Mouse (Mus musculus) midbrain, embryonic 12.5 days (tissue): ENCODE measurements around the gene Cdk15. TPM values are rescaled to one million over a fixed set of nuclear protein-coding genes. Genes with fewer than 3 reads are reported as not detected.

Experiments
- ATAC-seq: fragments of 200-750 bp; cut with Nextera tagmentation; 2 replicates; pipeline ENCODE4 v1.8.0; 2017; ENCODE audit warnings: low read depth, moderate TSS enrichment, moderate library complexity; ENCODE audit not compliant: low FRiP score
- H3K27ac ChIP-seq: fragments of 300-500 bp; sonication (generic); replicated peaks from 2 replicates; pipeline ENCODE4 v1.5.1; 2016; ENCODE audit warnings: mild to moderate bottlenecking
- H3K27me3 ChIP-seq: fragments of 300-500 bp; sonication (generic); 2 replicates; pipeline ENCODE4 v1.6.1; 2016; ENCODE audit warnings: mild to moderate bottlenecking
- H3K36me3 ChIP-seq: fragments of 300-500 bp; sonication (generic); 2 replicates; pipeline ENCODE4 v1.6.1; 2016
- H3K4me1 ChIP-seq: fragments of 300-500 bp; sonication (generic); 2 replicates; pipeline ENCODE4 v1.6.1; 2016
- H3K4me2 ChIP-seq: fragments of 300-500 bp; sonication (generic); replicated peaks from 2 replicates; pipeline ENCODE4 v1.6.1; 2016; ENCODE audit warnings: mild to moderate bottlenecking, moderate library complexity
- H3K4me3 ChIP-seq: fragments of 300-500 bp; sonication (generic); 2 replicates; pipeline ENCODE4 v1.5.1; 2016; ENCODE audit warnings: mild to moderate bottlenecking
- H3K9ac ChIP-seq: fragments of 300-500 bp; sonication (generic); replicated peaks from 2 replicates; pipeline ENCODE4 v1.6.1; 2016; ENCODE audit warnings: mild to moderate bottlenecking, moderate library complexity
- H3K9me3 ChIP-seq: fragments of 300-500 bp; sonication (generic); 2 replicates; pipeline ENCODE4 v1.6.1; 2016; ENCODE audit warnings: mild to moderate bottlenecking
- WGBS: fragments of 180-500 bp; shearing (Covaris S2); methylation state at CpG from one replicate; pipeline ENCODE4 v1.1.7; 2016; 5-methylcytosine and 5-hydroxymethylcytosine counted together
- polyA plus RNA-seq: library from polyadenylated mRNA; unstranded; fragments of >200 nt; fragmentation: Nextera tagmentation; extraction: Ambion mirVana; gene quantifications from 2 replicates; pipeline ENCODE4 v1.2.1, GENCODE M21; 2016

The Cdk15 gene
- polyA plus RNA-seq, 1 experiment from 2014 or later: 0.28 TPM

DNA sequence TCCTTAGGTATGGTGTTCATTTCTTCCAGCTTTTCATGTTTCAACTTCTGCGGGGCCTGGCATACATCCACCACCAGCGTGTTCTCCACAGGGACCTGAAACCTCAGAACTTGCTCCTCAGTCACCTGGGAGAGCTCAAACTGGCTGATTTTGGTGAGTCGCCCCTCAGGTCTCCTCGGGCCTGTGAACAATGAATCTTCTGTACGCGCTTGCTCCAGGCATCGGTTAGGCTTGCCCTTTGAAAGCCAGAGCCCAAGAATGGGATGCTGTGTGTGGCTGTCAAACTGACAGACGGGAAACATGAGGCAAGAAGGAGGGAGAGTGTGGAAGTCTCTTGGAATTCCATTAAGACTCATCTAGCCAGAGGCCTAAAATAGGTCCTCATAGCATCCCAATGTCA lies 31.0 kb downstream of the Cdk15 start:
- Histone ChIP-seq H3K4me3 (no peak overlapping the region), H3K27ac (no peak overlapping the region), H3K36me3 (no peaks in the 10 kb centered on the region), H3K4me1 (no peaks in the 10 kb centered on the region), H3K4me2 (no peak overlapping the region), H3K27me3 (no peaks in the 10 kb centered on the region), H3K9ac (no peak overlapping the region), H3K9me3 (no peaks in the 10 kb centered on the region)
- no peak for ATAC-seq
- 71% methylated on average over 8 of the region's 8 CpGs for WGBS

- 54% methylated on average over 2 of the region's 2 CpGs for WGBS
- H3K27ac ChIP-seq: no peak overlapping the region
- H3K4me3 ChIP-seq: no peak overlapping the region
- no peak overlapping the region for H3K9ac ChIP-seq
- H3K27me3 ChIP-seq: no peaks in the 10 kb centered on the region
- no peak overlapping the region for H3K4me2 ChIP-seq
- no peak for ATAC-seq
- no peaks in the 10 kb centered on the region for H3K36me3 ChIP-seq
- no peaks in the 10 kb centered on the region for H3K4me1 ChIP-seq
- no peaks in the 10 kb centered on the region for H3K9me3 ChIP-seq
Measured at GRCm38 (mm10) chr1:59291652-59292051, 34.9 kb downstream of the Cdk15 start.

- Histone ChIP-seq H3K36me3 (no peaks in the 10 kb centered on the region), H3K4me1 (no peaks in the 10 kb centered on the region), H3K9me3 (no peaks in the 10 kb centered on the region), H3K27me3 (no peaks in the 10 kb centered on the region), H3K4me3 (no peak overlapping the region), H3K27ac (no peak overlapping the region), H3K4me2 (no peak overlapping the region), H3K9ac (no peak overlapping the region)
- no peak for ATAC-seq
- 73% methylated on average over 1 of the region's 1 CpGs for WGBS
Measured at GRCm38 (mm10) chr1:59295769-59296168, 39.1 kb downstream of the Cdk15 start.

DNA sequence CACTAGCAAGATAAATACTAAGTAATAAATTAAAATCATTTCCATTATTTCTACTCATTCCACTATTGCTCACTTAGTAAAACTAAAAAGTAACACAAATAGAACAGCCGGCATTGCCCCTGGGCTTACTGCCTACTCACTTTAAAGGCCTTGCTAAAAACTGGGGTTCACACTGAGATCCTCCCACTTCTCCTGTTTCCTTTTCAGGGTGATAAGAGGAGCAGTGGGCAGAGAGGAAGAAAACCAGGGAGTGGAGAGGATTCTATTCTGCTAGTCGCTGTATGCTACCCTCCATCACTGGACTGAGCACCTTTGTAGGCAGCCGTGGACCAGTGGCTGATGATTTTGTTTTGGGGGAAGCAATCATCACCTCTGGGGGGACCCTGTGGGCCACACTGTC lies 40.5 kb downstream of the Cdk15 start:
- Histone ChIP-seq H3K9ac (no peak overlapping the region), H3K27ac (no peak overlapping the region), H3K9me3 (no peaks in the 10 kb centered on the region), H3K4me1 (no peaks in the 10 kb centered on the region), H3K4me2 (no peak overlapping the region), H3K27me3 (no peaks in the 10 kb centered on the region), H3K36me3 (no peaks in the 10 kb centered on the region), H3K4me3 (no peak overlapping the region)
- ATAC-seq: no peak
- 79% methylated on average over 3 of the region's 3 CpGs for WGBS

DNA sequence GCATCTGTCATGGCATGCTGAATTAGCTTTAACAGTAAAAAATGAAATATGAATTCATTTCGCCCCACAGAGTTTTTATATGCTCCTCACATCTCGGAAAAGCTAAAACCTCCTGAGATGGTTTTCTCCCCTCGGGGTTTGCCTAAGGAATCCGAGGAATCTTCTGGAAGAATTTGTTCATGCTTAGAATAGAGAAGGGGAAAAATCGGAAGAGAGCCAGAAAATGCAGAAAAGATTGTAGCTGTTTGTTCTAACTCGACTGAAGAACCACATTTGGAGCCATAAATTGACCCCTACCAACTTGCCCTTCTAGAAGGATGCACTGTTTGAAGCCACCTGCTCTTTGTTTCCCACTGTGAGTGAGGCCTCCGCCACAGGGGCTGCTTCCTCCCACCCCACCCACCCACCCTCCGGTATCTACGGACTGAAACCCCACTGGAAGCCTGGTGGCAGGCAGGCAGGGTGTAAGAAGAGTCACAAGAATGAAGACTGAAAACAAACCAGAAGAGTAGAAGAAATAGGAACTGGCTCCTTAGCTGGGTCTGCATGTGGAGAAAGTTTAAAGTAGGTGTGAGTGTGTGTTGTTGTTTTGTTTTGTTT lies 41.9 kb downstream of the Cdk15 start:
- Histone ChIP-seq H3K27ac (no peak overlapping the region), H3K36me3 (no peaks in the 10 kb centered on the region), H3K9ac (no peak overlapping the region), H3K4me1 (no peaks in the 10 kb centered on the region), H3K27me3 (no peaks in the 10 kb centered on the region), H3K4me2 (no peak overlapping the region), H3K4me3 (no peak overlapping the region), H3K9me3 (no peaks in the 10 kb centered on the region)
- no peak for ATAC-seq
- 72% methylated on average over 9 of the region's 9 CpGs for WGBS

DNA sequence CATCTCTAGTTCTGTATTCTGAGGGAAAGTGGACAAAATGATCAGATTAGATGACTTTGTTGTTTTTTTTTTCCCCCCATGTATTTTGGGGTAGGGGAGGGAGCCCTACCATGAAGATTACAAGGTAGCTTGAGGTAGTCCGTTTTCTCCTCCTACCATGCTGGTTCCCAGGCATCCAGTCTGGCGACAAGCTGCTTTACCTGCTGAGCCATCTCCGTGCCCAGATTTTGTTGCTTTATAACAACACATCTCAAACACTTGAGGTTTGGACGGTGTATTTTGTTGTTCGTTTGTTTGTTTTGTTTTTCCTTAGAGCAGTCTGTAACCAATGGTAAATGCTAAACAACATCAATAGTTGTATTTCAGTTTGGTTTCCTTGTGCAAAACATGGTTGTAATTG lies 50.6 kb downstream of the Cdk15 start:
- Histone ChIP-seq H3K27ac (no peak overlapping the region), H3K4me2 (no peak overlapping the region), H3K4me1 (peaks cover 9% of the 10 kb centered on the region), H3K4me3 (no peak overlapping the region), H3K9ac (no peak overlapping the region), H3K36me3 (no peaks in the 10 kb centered on the region), H3K9me3 (no peaks in the 10 kb centered on the region), H3K27me3 (peaks cover 26% of the 10 kb centered on the region; the same call in 1 of the 2 replicates)
- WGBS: 82% methylated on average over 5 of the region's 5 CpGs
- ATAC-seq: no peak

GRCm38 (mm10) chr1:59311292-59311885 lies 54.7 kb downstream of the Cdk15 start:
- Histone ChIP-seq H3K9ac (no peak overlapping the region), H3K4me3 (no peak overlapping the region), H3K27me3 (peaks cover 54% of the 10 kb centered on the region), H3K9me3 (no peaks in the 10 kb centered on the region), H3K4me2 (no peak overlapping the region), H3K27ac (no peak overlapping the region), H3K4me1 (peaks cover 35% of the 10 kb centered on the region), H3K36me3 (no peaks in the 10 kb centered on the region)
- 57% methylated on average over 5 of the region's 5 CpGs for WGBS
- no peak for ATAC-seq

DNA sequence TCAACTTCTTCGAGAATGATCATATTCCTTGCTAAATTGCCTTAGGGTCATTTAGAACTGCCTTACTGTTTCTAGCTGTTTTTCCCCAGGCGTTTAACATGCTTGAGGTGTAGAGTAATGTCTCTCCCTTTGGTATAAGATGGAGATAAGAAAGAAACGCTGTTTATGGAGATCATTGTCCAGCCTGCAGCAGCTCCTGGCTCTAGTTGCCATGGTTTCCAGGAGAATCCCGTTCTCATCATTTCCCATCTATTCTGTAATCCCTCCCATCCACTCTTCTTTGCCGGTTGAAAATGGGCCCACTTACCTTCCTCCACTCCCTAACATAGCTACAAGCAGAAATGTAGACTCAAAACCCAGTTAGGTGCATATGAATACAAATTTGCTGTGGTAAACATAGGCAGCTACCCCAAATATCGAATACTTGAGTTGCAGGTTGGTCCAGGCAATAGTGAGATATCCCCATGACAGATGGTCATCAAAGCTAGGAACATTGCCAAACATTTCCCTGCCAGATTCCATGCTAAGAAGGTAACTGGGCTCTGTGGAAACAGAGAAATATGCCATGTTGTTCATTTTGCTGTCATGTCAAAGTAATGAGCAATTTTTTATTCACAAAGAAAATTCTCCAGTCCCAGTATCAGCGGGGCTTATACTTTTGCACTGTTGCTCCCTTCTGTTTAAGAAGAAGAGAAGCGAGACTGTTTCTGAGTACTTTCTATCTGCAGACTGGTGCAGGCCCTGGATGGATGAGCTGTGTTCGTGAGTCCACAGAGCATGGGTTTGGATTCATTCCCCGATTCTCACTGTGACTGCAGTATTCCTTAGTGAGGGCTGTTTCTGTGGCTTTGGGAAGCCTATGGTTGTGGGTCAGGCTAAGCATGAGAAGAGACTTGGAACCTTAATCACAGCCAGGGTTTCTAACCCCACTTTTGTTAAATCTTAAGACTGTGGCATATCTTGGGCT lies 55.8 kb downstream of the Cdk15 start:
- Histone ChIP-seq H3K4me1 (peaks cover 37% of the 10 kb centered on the region), H3K27ac (no peak overlapping the region), H3K36me3 (no peaks in the 10 kb centered on the region), H3K27me3 (peaks cover 54% of the 10 kb centered on the region), H3K4me2 (no peak overlapping the region), H3K9ac (no peak overlapping the region), H3K9me3 (no peaks in the 10 kb centered on the region), H3K4me3 (no peak overlapping the region)
- ATAC-seq: no peak
- WGBS: 59% methylated on average over 10 of the region's 10 CpGs

- Histone ChIP-seq H3K4me1 (peaks cover 37% of the 10 kb centered on the region), H3K36me3 (no peaks in the 10 kb centered on the region), H3K9ac (no peak overlapping the region), H3K27me3 (peaks cover 62% of the 10 kb centered on the region), H3K27ac (no peak overlapping the region), H3K4me2 (no peak overlapping the region), H3K4me3 (no peak overlapping the region), H3K9me3 (no peaks in the 10 kb centered on the region)
- WGBS: 83% methylated on average over 8 of the region's 8 CpGs
- no peak for ATAC-seq
Measured at GRCm38 (mm10) chr1:59313154-59313940, 56.6 kb downstream of the Cdk15 start.

- no peaks in the 10 kb centered on the region for H3K36me3 ChIP-seq
- peak; percentile 87 for ATAC-seq
- peaks cover 38% of the 10 kb centered on the region for H3K4me1 ChIP-seq
- no peak overlapping the region for H3K27ac ChIP-seq
- H3K4me2 ChIP-seq: peak overlapping the region; percentile 19
- H3K4me3 ChIP-seq: no peak overlapping the region
- no peak overlapping the region for H3K9ac ChIP-seq
- 8% methylated on average over 5 of the region's 5 CpGs for whole genome bisulfite sequencing
- H3K27me3 ChIP-seq: peaks cover 62% of the 10 kb centered on the region
- no peaks in the 10 kb centered on the region for H3K9me3 ChIP-seq
Measured at GRCm38 (mm10) chr1:59315057-59315807, 58.5 kb downstream of the Cdk15 start.

DNA sequence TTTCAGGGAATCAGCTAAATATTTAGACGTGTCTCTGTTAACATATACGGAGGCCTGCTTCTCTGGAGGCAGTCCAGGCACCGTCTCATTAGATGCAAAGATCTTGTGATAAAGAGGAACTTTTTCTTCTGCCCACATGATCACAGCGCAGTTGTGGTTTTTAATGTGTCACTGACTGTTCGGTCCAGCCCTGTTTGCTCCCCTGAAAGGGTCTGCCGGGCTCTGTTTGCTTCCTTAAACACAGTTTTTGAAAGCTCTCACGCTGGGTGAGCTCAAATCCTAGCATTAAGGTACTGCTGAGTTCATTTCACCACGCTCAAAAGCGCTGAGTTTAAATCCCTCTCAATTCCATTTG lies 59.3 kb downstream of the Cdk15 start:
- Histone ChIP-seq H3K36me3 (no peaks in the 10 kb centered on the region), H3K27ac (no peak overlapping the region; the same call in 1 of the 2 replicates), H3K9ac (no peak overlapping the region), H3K9me3 (no peaks in the 10 kb centered on the region), H3K4me1 (peaks cover 38% of the 10 kb centered on the region), H3K4me3 (no peak overlapping the region), H3K27me3 (peaks cover 61% of the 10 kb centered on the region), H3K4me2 (peak overlapping the region; percentile 23; the same call in 1 of the 2 replicates)
- peak; percentile 57 for ATAC-seq
- 3% methylated on average over 9 of the region's 9 CpGs for WGBS
